Mouse (Mus musculus) embryonic facial prominence, embryonic 15.5 days (tissue): Measurements from ENCODE around the gene Plk2. TPM values are rescaled to one million over a fixed set of nuclear protein-coding genes. Genes with fewer than 3 reads are reported as not detected.
"Not testable (repeated sequence)": the region's sequence is repeated elsewhere in the genome, so short reads cannot be mapped to it uniquely, and the experiment has no call there.

Experiments used
- ATAC-seq: fragments of 200-750 bp; cut with Nextera tagmentation; 2 replicates; pipeline ENCODE4 v1.8.0; 2017; ENCODE audit warnings: low read depth, moderate TSS enrichment; ENCODE audit not compliant: insufficient number of reproducible peaks, low FRiP score, low TSS enrichment
- H3K27ac ChIP-seq: fragments of 300-500 bp; sonication (generic); replicated peaks from 2 replicates; pipeline ENCODE4 v1.5.1; 2015; ENCODE audit warnings: mild to moderate bottlenecking, inconsistent platforms
- H3K27me3 ChIP-seq: fragments of 300-500 bp; sonication (generic); 2 replicates; pipeline ENCODE4 v1.6.1; 2015; ENCODE audit warnings: inconsistent platforms
- H3K36me3 ChIP-seq: fragments of 300-500 bp; sonication (generic); 2 replicates; pipeline ENCODE4 v1.6.1; 2015; ENCODE audit warnings: mild to moderate bottlenecking, inconsistent platforms
- H3K4me1 ChIP-seq: fragments of 300-500 bp; sonication (generic); 2 replicates; pipeline ENCODE4 v1.6.1; 2015; ENCODE audit warnings: inconsistent platforms
- H3K4me2 ChIP-seq: fragments of 300-500 bp; sonication (generic); replicated peaks from 2 replicates; pipeline ENCODE4 v1.6.1; 2015; ENCODE audit warnings: mild to moderate bottlenecking, inconsistent platforms
- H3K4me3 ChIP-seq: fragments of 300-500 bp; sonication (generic); replicated peaks from 2 replicates; pipeline ENCODE4 v1.5.1; 2015; ENCODE audit warnings: mild to moderate bottlenecking, inconsistent platforms
- H3K9ac ChIP-seq: fragments of 300-500 bp; sonication (generic); 2 replicates; pipeline ENCODE4 v1.6.1; 2015; ENCODE audit warnings: inconsistent platforms
- H3K9me3 ChIP-seq: fragments of 300-500 bp; sonication (generic); replicated peaks from 2 replicates; pipeline ENCODE4 v1.6.1; 2016; ENCODE audit warnings: inconsistent platforms
- WGBS: fragments of 180-500 bp; shearing (Covaris S2); methylation state at CpG from one replicate; pipeline ENCODE4 v1.1.7; 2015; 5-methylcytosine and 5-hydroxymethylcytosine counted together
- polyA plus RNA-seq: library from polyadenylated mRNA; unstranded; fragments of >200 nt; fragmentation: Nextera tagmentation; extraction: Ambion mirVana; gene quantifications from 2 replicates; pipeline ENCODE4 v1.2.1, GENCODE M21; 2015

Plk2 gene
- polyA plus RNA-seq, 1 experiment from 2014 or later, result 127 TPM

DNA sequence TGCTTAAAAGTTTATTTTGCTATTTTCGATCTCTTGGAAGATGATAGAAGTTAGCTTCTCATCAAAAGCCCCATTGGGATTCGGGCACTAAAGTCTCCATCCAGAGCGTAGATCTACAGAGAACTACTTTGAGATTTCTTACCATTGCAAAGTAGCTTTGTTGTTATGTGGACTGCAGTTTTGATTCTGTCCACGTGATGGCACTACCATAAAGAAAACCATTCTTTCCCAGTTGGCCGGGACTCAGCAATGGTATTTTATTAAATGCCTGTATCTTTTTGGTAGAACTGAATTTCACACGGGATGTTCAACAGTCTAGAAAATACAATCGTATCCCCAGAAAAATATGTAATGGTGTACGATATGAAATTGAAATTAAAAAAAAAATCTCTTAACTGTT, 2.6 kb upstream of the Plk2 start:
- Histone ChIP-seq H3K27ac (no peak overlapping the region), H3K4me1 (0 out of 2 replicates have a peak, but pooled peaks cover 6% of the 10 kb centered on the region), H3K9ac (no peak overlapping the region), H3K4me3 (no peak overlapping the region), H3K27me3 (no peaks in the 10 kb centered on the region), H3K36me3 (no peaks in the 10 kb centered on the region), H3K4me2 (no peak overlapping the region), H3K9me3 (no peaks in the 10 kb centered on the region)
- no peak for ATAC-seq
- 15% methylated on average over 8 of the region's 8 CpGs for WGBS

GRCm38 (mm10) chr13:110392631-110393030, 2.2 kb upstream of the Plk2 start:
- WGBS, result 43% methylated on average over 3 of the region's 3 CpGs
- Histone ChIP-seq H3K4me1 (peaks cover 6% of the 10 kb centered on the region; the same call in 1 of the 2 replicates), H3K4me2 (no peak overlapping the region), H3K9me3 (no peaks in the 10 kb centered on the region), H3K27me3 (no peaks in the 10 kb centered on the region), H3K9ac (no peak overlapping the region), H3K4me3 (no peak overlapping the region), H3K36me3 (peaks cover 2% of the 10 kb centered on the region), H3K27ac (no peak overlapping the region)
- no peak for ATAC-seq

DNA sequence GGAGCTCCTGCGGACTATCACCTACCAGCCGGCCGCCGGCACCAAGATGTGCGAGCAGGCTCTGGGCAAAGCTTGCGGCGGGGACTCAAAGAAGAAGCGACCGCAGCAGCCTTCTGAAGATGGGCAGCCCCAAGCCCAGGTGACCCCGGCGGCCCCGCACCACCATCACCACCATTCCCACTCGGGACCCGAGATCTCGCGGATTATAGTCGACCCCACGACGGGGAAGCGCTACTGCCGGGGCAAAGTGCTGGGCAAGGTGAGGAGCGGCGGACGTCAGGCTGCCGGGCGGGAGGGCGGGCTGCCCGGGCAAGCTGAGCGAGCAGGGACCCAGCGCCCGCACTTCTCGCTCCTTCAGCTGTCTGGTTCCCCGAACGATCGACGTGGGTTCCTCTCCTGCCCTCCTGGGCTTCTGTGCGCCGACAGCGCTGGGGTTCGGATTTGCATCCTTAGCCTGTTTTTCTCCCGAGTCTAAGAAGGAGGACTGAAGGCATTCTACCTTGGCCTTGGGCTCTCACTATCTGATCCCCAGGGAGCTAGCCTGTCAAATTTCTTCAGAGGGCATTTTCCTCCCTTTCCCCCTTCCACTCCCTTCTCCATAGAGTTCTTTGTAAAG, 441 bp downstream of the Plk2 start:
- peaks cover 14% of the 10 kb centered on the region; the same call in 1 of the 2 replicates for H3K4me1 ChIP-seq
- H3K4me3 ChIP-seq, result peak overlapping the region; percentile 81
- H3K27me3 ChIP-seq, result no peaks in the 10 kb centered on the region
- H3K4me2 ChIP-seq, result peak overlapping the region; percentile 100
- ATAC-seq, result no peak
- peaks cover 28% of the 10 kb centered on the region for H3K36me3 ChIP-seq
- peak overlapping the region; percentile 88 for H3K9ac ChIP-seq
- peak overlapping the region; percentile 92 for H3K27ac ChIP-seq
- H3K9me3 ChIP-seq, result 0 out of 2 replicates have a peak, but pooled peaks cover 4% of the 10 kb centered on the region
- WGBS, result under 1% methylated on average over 41 of the region's 41 CpGs

DNA sequence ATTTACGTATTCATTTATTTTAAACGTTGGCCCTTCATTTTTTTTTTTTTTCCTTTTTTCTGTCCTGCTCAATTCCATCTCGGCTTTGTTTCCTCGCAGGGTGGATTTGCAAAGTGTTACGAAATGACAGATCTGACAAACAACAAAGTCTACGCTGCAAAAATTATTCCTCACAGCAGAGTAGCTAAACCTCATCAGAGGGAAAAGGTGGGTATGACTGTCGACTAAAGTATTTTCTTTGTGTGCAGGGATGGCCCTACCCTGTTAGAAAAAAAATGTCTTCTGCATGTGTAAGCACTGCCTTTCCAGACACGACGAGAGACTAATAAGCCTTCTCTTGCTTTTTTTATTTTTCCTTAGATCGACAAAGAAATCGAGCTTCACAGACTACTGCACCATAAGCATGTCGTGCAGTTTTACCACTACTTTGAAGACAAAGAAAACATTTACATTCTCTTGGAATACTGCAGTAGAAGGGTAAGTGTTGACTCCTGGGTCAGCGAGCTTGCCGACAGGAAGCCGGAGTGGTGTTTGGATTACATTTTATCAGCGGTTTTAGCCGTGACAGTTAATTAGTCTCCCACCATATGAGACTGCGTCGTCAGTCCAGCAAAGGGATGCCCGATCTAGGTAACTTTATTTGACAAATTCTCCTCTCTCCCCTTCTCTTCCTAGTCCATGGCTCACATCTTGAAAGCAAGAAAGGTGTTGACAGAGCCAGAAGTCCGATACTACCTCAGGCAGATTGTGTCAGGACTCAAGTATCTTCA, 1.3 kb downstream of the Plk2 start:
- H3K4me2 ChIP-seq, result peak overlapping the region; percentile 100
- H3K27ac ChIP-seq, result peak overlapping the region; percentile 92
- WGBS, result 4% methylated on average over 21 of the region's 21 CpGs
- peak overlapping the region; percentile 81 for H3K4me3 ChIP-seq
- peak overlapping the region; percentile 88 for H3K9ac ChIP-seq
- ATAC-seq, result no peak
- H3K27me3 ChIP-seq, result no peaks in the 10 kb centered on the region
- H3K4me1 ChIP-seq, result peaks cover 14% of the 10 kb centered on the region; the same call in 1 of the 2 replicates
- H3K9me3 ChIP-seq, result 0 out of 2 replicates have a peak, but pooled peaks cover 4% of the 10 kb centered on the region
- H3K36me3 ChIP-seq, result peaks cover 35% of the 10 kb centered on the region

DNA sequence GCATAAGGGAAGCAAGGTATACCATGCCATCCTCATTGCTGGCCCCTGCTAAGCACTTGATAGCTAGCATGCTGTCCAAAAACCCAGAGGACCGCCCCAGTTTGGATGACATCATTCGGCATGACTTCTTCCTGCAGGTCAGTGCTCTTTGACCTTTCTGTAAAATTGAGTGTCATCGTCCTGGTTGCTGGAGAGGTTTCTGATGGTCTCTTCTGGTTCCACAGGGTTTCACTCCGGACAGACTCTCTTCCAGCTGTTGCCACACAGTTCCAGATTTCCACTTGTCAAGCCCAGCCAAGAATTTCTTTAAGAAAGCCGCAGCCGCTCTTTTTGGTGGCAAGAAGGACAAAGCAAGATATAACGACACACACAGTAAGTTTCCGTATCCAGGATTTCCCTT, 2.9 kb downstream of the Plk2 start:
- no peak overlapping the region for H3K9ac ChIP-seq
- ATAC-seq, result no peak
- H3K36me3 ChIP-seq, result peaks cover 36% of the 10 kb centered on the region

DNA sequence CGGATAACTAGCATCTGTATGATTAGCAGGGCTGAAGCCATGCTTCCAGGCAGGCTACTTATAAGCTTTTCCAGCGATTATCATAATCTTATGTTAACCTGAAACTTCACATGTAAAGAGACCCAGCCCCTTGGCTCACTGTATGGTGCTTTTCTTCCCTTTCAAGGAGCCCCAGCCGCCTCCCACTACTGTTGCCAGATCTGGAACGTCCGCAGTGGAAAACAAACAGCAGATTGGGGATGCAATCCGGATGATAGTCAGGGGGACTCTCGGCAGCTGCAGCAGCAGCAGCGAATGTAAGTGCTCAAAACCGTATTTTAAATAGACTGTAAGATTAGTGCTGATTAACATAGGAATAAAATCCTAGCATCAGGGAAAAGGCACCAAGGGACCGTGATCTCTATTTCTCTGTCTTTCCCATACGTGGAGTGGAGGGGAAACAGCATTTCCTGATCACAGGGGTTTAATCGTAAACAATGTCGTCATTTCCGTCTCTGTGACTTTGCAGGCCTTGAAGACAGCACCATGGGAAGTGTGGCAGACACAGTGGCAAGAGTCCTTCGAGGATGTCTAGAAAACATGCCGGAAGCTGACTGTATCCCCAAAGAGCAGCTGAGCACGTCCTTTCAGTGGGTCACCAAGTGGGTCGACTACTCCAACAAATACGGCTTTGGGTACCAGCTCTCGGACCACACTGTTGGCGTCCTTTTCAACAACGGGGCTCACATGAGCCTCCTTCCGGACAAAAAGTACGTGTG, 3.8 kb downstream of the Plk2 start:
- ATAC-seq, result no peak
- H3K9me3 ChIP-seq, result 0 out of 2 replicates have a peak, but pooled peaks cover 4% of the 10 kb centered on the region
- H3K36me3 ChIP-seq, result peaks cover 36% of the 10 kb centered on the region
- no peak overlapping the region for H3K9ac ChIP-seq
- H3K27me3 ChIP-seq, result no peaks in the 10 kb centered on the region
- peak overlapping the region; percentile 100 for H3K4me2 ChIP-seq
- H3K4me3 ChIP-seq, result peak overlapping the region; percentile 24
- H3K4me1 ChIP-seq, result peaks cover 14% of the 10 kb centered on the region; the same call in 1 of the 2 replicates
- 76% methylated on average over 24 of the region's 24 CpGs for WGBS
- H3K27ac ChIP-seq, result peak overlapping the region; percentile 41; the same call in 1 of the 2 replicates

More for the DNA sequence above, 2.9 kb downstream of the Plk2 start:
- Histone ChIP-seq H3K27ac (no peak overlapping the region), H3K4me1 (peaks cover 14% of the 10 kb centered on the region; the same call in 1 of the 2 replicates), H3K9me3 (0 out of 2 replicates have a peak, but pooled peaks cover 4% of the 10 kb centered on the region), H3K27me3 (no peaks in the 10 kb centered on the region), H3K4me3 (peak overlapping the region; percentile 24), H3K4me2 (peak overlapping the region; percentile 100)
- 75% methylated on average over 8 of the region's 8 CpGs for WGBS

DNA sequence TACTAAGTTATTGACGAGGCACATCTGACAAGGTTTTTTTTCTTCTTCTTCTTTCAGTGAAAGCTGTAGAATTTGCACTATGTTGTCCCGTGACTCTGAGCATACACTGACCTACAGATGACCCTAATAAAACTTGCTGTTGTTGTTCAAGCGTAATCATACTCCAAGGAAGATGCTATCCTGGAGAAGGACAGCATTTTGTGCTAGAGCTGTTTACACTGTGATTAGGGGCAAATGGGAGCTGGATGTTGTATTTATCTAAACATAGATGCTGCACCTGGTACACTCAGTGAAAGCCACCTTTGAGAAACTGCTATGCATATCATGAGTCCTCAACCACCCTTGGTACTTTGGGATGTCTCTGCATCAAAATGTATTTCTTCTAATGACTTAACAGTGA, 6.6 kb downstream of the Plk2 start:
- no peak overlapping the region for H3K4me2 ChIP-seq
- H3K9ac ChIP-seq, result no peak overlapping the region
- ATAC-seq, result no peak
- no peaks in the 10 kb centered on the region for H3K27me3 ChIP-seq
- no peak overlapping the region for H3K4me3 ChIP-seq
- H3K36me3 ChIP-seq, result peaks cover 36% of the 10 kb centered on the region
- 78% methylated on average over 3 of the region's 3 CpGs for WGBS
- no peak overlapping the region for H3K27ac ChIP-seq
- peaks cover 12% of the 10 kb centered on the region; the same call in 1 of the 2 replicates for H3K4me1 ChIP-seq
- H3K9me3 ChIP-seq, result 0 out of 2 replicates have a peak, but pooled peaks cover 4% of the 10 kb centered on the region

- Histone ChIP-seq H3K4me3 (no peak overlapping the region), H3K27me3 (no peaks in the 10 kb centered on the region), H3K4me2 (no peak overlapping the region), H3K4me1 (peaks cover 9% of the 10 kb centered on the region; the same call in 1 of the 2 replicates), H3K36me3 (peaks cover 36% of the 10 kb centered on the region), H3K9me3 (0 out of 2 replicates have a peak, but pooled peaks cover 4% of the 10 kb centered on the region), H3K27ac (no peak overlapping the region), H3K9ac (no peak overlapping the region)
- WGBS, result 69% methylated on average over 2 of the region's 2 CpGs
- ATAC-seq, result no peak
Observed at GRCm38 (mm10) chr13:110401877-110402276, 7.0 kb downstream of the Plk2 start.

GRCm38 (mm10) chr13:110404059-110404458, 9.2 kb downstream of the Plk2 start:
- H3K27me3 ChIP-seq, result no peaks in the 10 kb centered on the region

GRCm38 (mm10) chr13:110404686-110405085, 9.8 kb downstream of the Plk2 start:
- ATAC-seq, H3K9ac ChIP-seq, H3K4me1 ChIP-seq, H3K4me2 ChIP-seq, H3K4me3 ChIP-seq, H3K9me3 ChIP-seq, H3K27ac ChIP-seq, H3K27me3 ChIP-seq: not testable (repeated sequence)
- H3K36me3 ChIP-seq, result peaks cover 13% of the 10 kb centered on the region
- WGBS, result 89% methylated on average over 5 of the region's 5 CpGs

More at GRCm38 (mm10) chr13:110404059-110404458, 9.2 kb downstream of the Plk2 start:
- WGBS, result 74% methylated on average over 8 of the region's 8 CpGs
- H3K4me1 ChIP-seq, result no peaks in the 10 kb centered on the region
- H3K9me3 ChIP-seq, result 0 out of 2 replicates have a peak, but pooled peaks cover 2% of the 10 kb centered on the region
- H3K9ac ChIP-seq, result no peak overlapping the region
- ATAC-seq, result no peak
- no peak overlapping the region for H3K4me2 ChIP-seq
- H3K4me3 ChIP-seq, result no peak overlapping the region
- H3K27ac ChIP-seq, result no peak overlapping the region
- peaks cover 19% of the 10 kb centered on the region for H3K36me3 ChIP-seq

- peaks cover under 1% of the 10 kb centered on the region for H3K36me3 ChIP-seq
- ATAC-seq, result no peak
Observed at GRCm38 (mm10) chr13:110406152-110406551, 11.3 kb downstream of the Plk2 start.

More at GRCm38 (mm10) chr13:110406152-110406551, 11.3 kb downstream of the Plk2 start:
- H3K27ac ChIP-seq, result no peak overlapping the region
- no peaks in the 10 kb centered on the region for H3K4me1 ChIP-seq
- no peak overlapping the region for H3K4me2 ChIP-seq
- WGBS, result 82% methylated on average over 5 of the region's 5 CpGs
- H3K9me3 ChIP-seq, result no peaks in the 10 kb centered on the region
- H3K4me3 ChIP-seq, result no peak overlapping the region
- no peaks in the 10 kb centered on the region for H3K27me3 ChIP-seq
- no peak overlapping the region for H3K9ac ChIP-seq
